Mouse (Mus musculus): ENCODE results near the gene Clec4a1. TPM values are rescaled to one million over a fixed set of nuclear protein-coding genes. Genes with fewer than 3 reads are reported as not detected.

Clec4a1 gene
- 2.5 TPM for total RNA-seq (2023)

GRCm38 (mm10) chr6:122921451-122921850 lies at the start of gene Clec4a1:
Gene Clec4a1 (plus strand): TSS chr6:122921848.

GRCm38 (mm10) chr6:122873871-122874719 lies 47.6 kb upstream of the Clec4a1 start, which contains the start of gene Necap1:
Gene Necap1 (plus strand): TSS chr6:122874474.

DNA sequence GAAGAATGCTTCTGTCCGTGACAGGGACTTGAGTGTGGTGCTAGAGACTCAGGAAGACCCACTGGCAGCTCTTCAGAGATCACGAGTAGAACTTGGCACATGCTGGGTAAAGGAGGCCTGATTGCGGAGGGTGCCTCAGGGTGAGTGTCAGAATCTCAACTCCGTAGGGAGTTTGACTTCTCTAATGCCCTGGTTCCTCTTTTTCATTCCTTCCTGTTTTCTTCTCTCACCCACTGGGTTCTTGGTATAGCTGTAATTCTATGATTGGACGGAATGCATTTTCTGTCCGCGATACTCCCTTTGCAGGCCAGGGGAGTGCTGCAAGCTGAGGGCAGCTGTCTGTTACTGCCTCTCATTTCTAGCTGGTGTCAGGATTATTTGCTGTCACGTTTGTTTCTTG lies 30.8 kb downstream of the Clec4a1 start, which contains the start of gene Clec4a3:
Gene Clec4a3 (plus strand): TSS at position 115 of the 400 bp plus-strand sequence.

Other genes with a start within 250 kb of the Clec4a1 start
- gene Nanog, start 214.4 kb upstream of the Clec4a1 start, total RNA-seq (2023): not detected
- gene Slc2a3, start 120.2 kb upstream of the Clec4a1 start, total RNA-seq (2023): 35.2 TPM
- 32.0 TPM for gene Foxj2, start 101.9 kb upstream of the Clec4a1 start, total RNA-seq (2023)
- not detected for gene C3ar1, start 65.7 kb upstream of the Clec4a1 start, total RNA-seq (2023)
- gene Necap1, start 47.4 kb upstream of the Clec4a1 start, total RNA-seq (2023): 44.7 TPM
- gene Clec4a3, start 30.7 kb downstream of the Clec4a1 start, total RNA-seq (2023): 1.7 TPM
- gene Clec4a4, start 68.5 kb downstream of the Clec4a1 start, total RNA-seq (2023): 1.0 TPM
- gene Clec4b1, start 128.1 kb downstream of the Clec4a1 start, total RNA-seq (2023): not detected
- 1.5 TPM for gene Clec4a2, start 184.6 kb downstream of the Clec4a1 start, total RNA-seq (2023)